Comparison of ENCODE assay signal across 8 mouse cellular contexts in the genomic region with DNA sequence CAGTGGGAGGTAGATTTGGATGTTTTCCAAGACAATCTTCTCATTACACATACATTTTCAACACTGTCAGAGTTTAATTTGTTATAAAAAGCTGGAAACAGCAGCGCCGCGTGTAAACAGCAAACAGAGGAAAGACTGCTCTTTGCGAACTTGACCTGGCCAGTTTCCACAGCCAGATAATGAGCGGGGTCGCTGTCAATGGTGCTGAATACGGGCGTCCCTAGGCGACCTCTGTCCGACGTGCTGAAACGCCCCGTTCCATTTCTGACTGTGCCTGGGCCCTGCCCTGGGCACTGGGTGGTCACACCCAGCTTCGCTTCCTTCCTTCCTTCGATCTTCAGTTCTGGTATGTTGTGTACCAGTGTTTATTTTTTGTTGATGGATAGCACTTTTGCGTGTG. TPM values are rescaled to one million over a fixed set of nuclear protein-coding genes. Genes with fewer than 3 reads are reported as not detected.
A peak's percentile ranks its signal among the peaks of the same experiment; 100 is the strongest.
DNase-seq lines count a peak whose midpoint lies in the region; ATAC-seq and TF ChIP-seq lines count a peak whose summit lies in the region.

No protein-coding gene starts in this region.

- H3K36me3 ChIP-seq in MEL (ENCODE audit: control insufficient read depth in 1 of 2, insufficient read depth in 2 of 2, low read length in 2 of 2): no peaks in the 10 kb centered on the region
- H3K36me3 ChIP-seq in embryonic facial prominence, embryonic 10.5 days (replicated peaks): no peaks in the 10 kb centered on the region

- peak; percentile 100 for ATAC-seq in megakaryocyte progenitor cell, adult 5-6 weeks (replicated peaks; ENCODE audit: poor library complexity)

- no peaks in the 10 kb centered on the region for H3K79me2 ChIP-seq in MEL (ENCODE audit: control insufficient read depth, insufficient read depth, low read length, poor library complexity)

- DNase-seq in gastrocnemius, postnatal 10 days: peak; percentile 65
- DNase-seq in gastrocnemius, adult 8-10 months (ENCODE audit: low spot score in 2 of 2): no peak
- peak; percentile 48 for DNase-seq in MEL (ENCODE audit: low read depth, low spot score)
- peak; percentile 84 for DNase-seq in embryonic facial prominence, embryonic 10.5 days (ENCODE audit: low spot score)
- peak; percentile 88 for DNase-seq in kidney, postnatal 10 days
- no peak for DNase-seq in right cerebral cortex, adult 18-20 months
- no peak for DNase-seq in layer of hippocampus, postnatal 14 days (ENCODE audit: low spot score in 2 of 2)

- no peak for TF ChIP-seq POLR2A in MEL (IDR thresholded peaks at IDR 0.05; ENCODE audit: control insufficient read depth in 1 of 2, insufficient read depth in 1 of 2, low read depth in 1 of 2, low read length in 2 of 2, poor library complexity in 1 of 2)

- H3K4me3 ChIP-seq in MEL (ENCODE audit: control insufficient read depth in 1 of 2, insufficient read depth in 1 of 2, low read depth in 2 of 2, low read length in 2 of 2): no peak overlapping the region
- no peak overlapping the region for H3K4me3 ChIP-seq in embryonic facial prominence, embryonic 10.5 days

- H3K27ac ChIP-seq in MEL (ENCODE audit: control insufficient read depth, low read depth, low read length): no peak overlapping the region
- no peak overlapping the region for H3K27ac ChIP-seq in embryonic facial prominence, embryonic 10.5 days (replicated peaks)

- no peaks in the 10 kb centered on the region for H3K9me3 ChIP-seq in MEL (replicated peaks; ENCODE audit: insufficient read depth, low read length)
- H3K9me3 ChIP-seq in embryonic facial prominence, embryonic 10.5 days: no peaks in the 10 kb centered on the region

- H3K4me1 ChIP-seq in MEL (ENCODE audit: control insufficient read depth in 1 of 2, insufficient read depth in 2 of 2, low read length in 2 of 2): no peaks in the 10 kb centered on the region
- H3K4me1 ChIP-seq in embryonic facial prominence, embryonic 10.5 days: no peaks in the 10 kb centered on the region; the same call in 1 of the 2 replicates

- no peak overlapping the region for H3K9ac ChIP-seq in MEL (ENCODE audit: control insufficient read depth, low read depth, low read length, poor library complexity, severe bottlenecking)

- WGBS in embryonic facial prominence, embryonic 10.5 days: 11% methylated on average over 16 of the region's 16 CpGs

- TF ChIP-seq CTCF in MEL (IDR thresholded peaks at IDR 0.05 in 2 of 3, conservative IDR thresholded peaks at IDR 0.05 in 1 of 3; ENCODE audit: control insufficient read depth in 1 of 3, insufficient read depth in 1 of 3, low read depth in 2 of 3, low read length in 3 of 3, poor library complexity in 1 of 3, severe bottlenecking in 1 of 3): no peak

- H3K27me3 ChIP-seq in MEL (ENCODE audit: control insufficient read depth in 1 of 2, insufficient read depth in 2 of 2, low read length in 2 of 2): 0 out of 4 replicates have a peak, but pooled peaks cover 0 to 1% of the 10 kb centered on the region in 2 experiments
- H3K27me3 ChIP-seq in embryonic facial prominence, embryonic 10.5 days (replicated peaks; ENCODE audit: low read depth, poor library complexity, severe bottlenecking): no peaks in the 10 kb centered on the region

- no peak for TF ChIP-seq EP300 in MEL (IDR thresholded peaks at IDR 0.05; ENCODE audit: low read depth in 1 of 2, low read length in 2 of 2)

- no peak for TF ChIP-seq RAD21 in MEL (IDR thresholded peaks at IDR 0.05; ENCODE audit: low read depth, low read length)

TF ChIP-seq in MEL, 35 proteins besides CTCF, POLR2A, EP300 and RAD21:
- TF ChIP-seq KAT2A (conservative IDR thresholded peaks at IDR 0.05; ENCODE audit: low read depth, low read length) (no peak), MXI1 (IDR thresholded peaks at IDR 0.05; ENCODE audit: low read depth, low read length) (peak; percentile 77), SIN3A (IDR thresholded peaks at IDR 0.05; ENCODE audit: low read length) (peak; percentile 89), NELFE (IDR thresholded peaks at IDR 0.05; ENCODE audit: low read depth, low read length) (no peak), POLR2AphosphoS2 (IDR thresholded peaks at IDR 0.05; ENCODE audit: low read length) (no peak), E2F4 (IDR thresholded peaks at IDR 0.05; ENCODE audit: borderline replicate concordance, low read depth, low read length) (no peak), ETS1 (IDR thresholded peaks at IDR 0.05; ENCODE audit: low read depth, low read length) (no peak), HCFC1 (IDR thresholded peaks at IDR 0.05; ENCODE audit: low read depth, low read length) (no peak), CHD1 (IDR thresholded peaks at IDR 0.05; ENCODE audit: low read depth, low read length) (no peak), ZC3H11A (IDR thresholded peaks at IDR 0.05; ENCODE audit: low read depth, low read length) (no peak), TCF12 (IDR thresholded peaks at IDR 0.05; ENCODE audit: low read depth, low read length) (no peak), POLR2AphosphoS5 (IDR thresholded peaks at IDR 0.05; ENCODE audit: borderline replicate concordance, low read depth, low read length) (no peak), MAX (IDR thresholded peaks at IDR 0.05; ENCODE audit: low read length) (no peak), MYC (IDR thresholded peaks at IDR 0.05; ENCODE audit: low read depth, low read length) (no peak), ELF1 (IDR thresholded peaks at IDR 0.05; ENCODE audit: low read depth, low read length) (no peak), CHD2 (IDR thresholded peaks at IDR 0.05; ENCODE audit: low read length) (no peak), ZNF384 (IDR thresholded peaks at IDR 0.05; ENCODE audit: low read depth, low read length) (no peak)

RNA-seq across cellular contexts. Expression of a gene that starts 58.1 kb away (rescaled TPM):
- total RNA-seq in gastrocnemius, postnatal 10 days (2021): under 1 TPM; 0.07 to 0.29 TPM
- under 1 TPM in 2 of 4 experiments, not detected in 2; 0.10 to 0.11 TPM for total RNA-seq in gastrocnemius, adult 8-10 months (2022)
- not detected in 2 replicates for total RNA-seq in MEL (2012; rRNA removed)
- polyA plus RNA-seq in MEL (2012; ENCODE audit: insufficient read depth in 1 of 2, insufficient read length in 2 of 2, low read depth in 1 of 2, low replicate concordance in 2 of 2, missing spikeins in 1 of 2): not detected
- polyA plus RNA-seq in embryonic facial prominence, embryonic 10.5 days (2016; fragmentation: Nextera tagmentation; extraction: Ambion mirVana): 1.1 and 1.7 TPM in 2 replicates
- not detected in 2 replicates for total RNA-seq in megakaryocyte progenitor cell, adult 5-6 weeks (2015)
- total RNA-seq in megakaryocyte progenitor cell, adult 5-6 weeks (2017): not detected in 2 replicates
- 10 to 100 TPM; 29.4 to 32.3 TPM for total RNA-seq in layer of hippocampus, postnatal 14 days (2021)

Comparison
In these comparisons a context has a peak if more than half of its experiments do, and no peak if none do; other contexts are left out.
1. DNase-seq: peak in gastrocnemius, postnatal 10 days (single experiment), MEL (single experiment), embryonic facial prominence, embryonic 10.5 days (single experiment) and kidney, postnatal 10 days (single experiment); none in gastrocnemius, adult 8-10 months (0 of 2), right cerebral cortex, adult 18-20 months (single experiment) and layer of hippocampus, postnatal 14 days (0 of 2).
2. RNA of a gene that starts 58.1 kb away (total RNA-seq): 29.4 to 32.3 TPM in layer of hippocampus, postnatal 14 days; 0.07 to 0.29 TPM in gastrocnemius, postnatal 10 days, 0.10 to 0.11 TPM in gastrocnemius, adult 8-10 months, not detected in MEL and not detected in megakaryocyte progenitor cell, adult 5-6 weeks; every median in the first group is over 10 times any median in the second.